Mouse (Mus musculus): ENCODE results near the gene AI837181.

The AI837181 gene

GRCm38 (mm10) chr19:5418750-5419466 lies 6.0 kb upstream of the AI837181 start:
- no peak for DNase-seq

- DNase-seq, result no peak
Observed at GRCm38 (mm10) chr19:5419630-5420029, 5.3 kb upstream of the AI837181 start.

- no peak for DNase-seq
Observed at GRCm38 (mm10) chr19:5420579-5420978, 4.4 kb upstream of the AI837181 start.

- no peak for DNase-seq
Observed at GRCm38 (mm10) chr19:5421784-5422183, 3.2 kb upstream of the AI837181 start.

- peak; percentile 46 to 57 for DNase-seq
Observed at GRCm38 (mm10) chr19:5422267-5422666, 2.7 kb upstream of the AI837181 start.

- DNase-seq, result peak in 1 of 2 experiments; percentile 17
Observed at GRCm38 (mm10) chr19:5422895-5423443, 2.0 kb upstream of the AI837181 start.

- DNase-seq, result peak; percentile 22 to 31
Observed at GRCm38 (mm10) chr19:5423561-5423960, 1.4 kb upstream of the AI837181 start.

- DNase-seq, result peak; percentile 77 to 82
Observed at GRCm38 (mm10) chr19:5424092-5424781, 707 bp upstream of the AI837181 start.

- DNase-seq, result peak; percentile 13 to 36
Observed at GRCm38 (mm10) chr19:5425906-5426565, 1.1 kb downstream of the AI837181 start.

- no peak for DNase-seq
Observed at GRCm38 (mm10) chr19:5426640-5427290, 1.8 kb downstream of the AI837181 start.

GRCm38 (mm10) chr19:5428083-5428482 lies 3.1 kb downstream of the AI837181 start:
- peak; percentile 37 to 48 for DNase-seq

GRCm38 (mm10) chr19:5429219-5429618 lies 4.3 kb downstream of the AI837181 start:
- no peak for DNase-seq

GRCm38 (mm10) chr19:5429806-5430205 lies 4.9 kb downstream of the AI837181 start:
- DNase-seq, result peak; percentile 70 to 76

GRCm38 (mm10) chr19:5430408-5430807 lies 5.5 kb downstream of the AI837181 start:
- no peak for DNase-seq

- DNase-seq, result no peak
Observed at GRCm38 (mm10) chr19:5431911-5432464, 7.0 kb downstream of the AI837181 start.

GRCm38 (mm10) chr19:5432992-5433852 lies 8.3 kb downstream of the AI837181 start:
- DNase-seq, result peak; percentile 46 to 47

GRCm38 (mm10) chr19:5433951-5434350 lies 9.0 kb downstream of the AI837181 start:
- no peak for DNase-seq

GRCm38 (mm10) chr19:5444371-5444908 lies 19.5 kb downstream of the AI837181 start:
- DNase-seq, result peak in 1 of 2 experiments; percentile 0

GRCm38 (mm10) chr19:5444954-5445353 lies 20.0 kb downstream of the AI837181 start:
- peak in 1 of 2 experiments; percentile 0 for DNase-seq

- DNase-seq, result peak in 1 of 2 experiments; percentile 0
Observed at GRCm38 (mm10) chr19:5445747-5446146, 20.8 kb downstream of the AI837181 start.

All from cerebellum, adult 18-20 months (tissue).